Mouse (Mus musculus) common myeloid progenitor, adult 5-6 weeks (primary cell): Measurements from ENCODE around the gene Zfp780b. TPM values are rescaled to one million over a fixed set of nuclear protein-coding genes. Genes with fewer than 3 reads are reported as not detected.
"Not testable (repeated sequence)": the region's sequence is repeated elsewhere in the genome, so short reads cannot be mapped to it uniquely, and the experiment has no call there.

Source experiments
- ATAC-seq: replicated peaks from 2 replicates; pipeline ENCODE4 v1.8.0; 2016; ENCODE audit warnings: low read depth, mild to moderate bottlenecking, moderate TSS enrichment, inconsistent platforms; ENCODE audit not compliant: poor library complexity, severe bottlenecking
- total RNA-seq: library from RNA; stranded (forward); fragments of 200-1000, 187-1606 nt; gene quantifications from 2 replicates; pipeline ENCODE4 v1.2.3, GENCODE M21; 2017

Gene Zfp780b
- 18.2 and 18.6 TPM in 2 replicates for total RNA-seq

GRCm38 (mm10) chr7:27978683-27979528 lies at the start of gene Zfp780b:
Zfp780b (minus strand) TSS chr7:27979171.
- ATAC-seq, result peak; percentile 87

- ATAC-seq, result peak; percentile 33; the same call in 1 of the 2 replicates
These were observed 35.5 kb upstream of the Zfp780b start for GRCm38 (mm10) chr7:28014445-28014810.

DNA sequence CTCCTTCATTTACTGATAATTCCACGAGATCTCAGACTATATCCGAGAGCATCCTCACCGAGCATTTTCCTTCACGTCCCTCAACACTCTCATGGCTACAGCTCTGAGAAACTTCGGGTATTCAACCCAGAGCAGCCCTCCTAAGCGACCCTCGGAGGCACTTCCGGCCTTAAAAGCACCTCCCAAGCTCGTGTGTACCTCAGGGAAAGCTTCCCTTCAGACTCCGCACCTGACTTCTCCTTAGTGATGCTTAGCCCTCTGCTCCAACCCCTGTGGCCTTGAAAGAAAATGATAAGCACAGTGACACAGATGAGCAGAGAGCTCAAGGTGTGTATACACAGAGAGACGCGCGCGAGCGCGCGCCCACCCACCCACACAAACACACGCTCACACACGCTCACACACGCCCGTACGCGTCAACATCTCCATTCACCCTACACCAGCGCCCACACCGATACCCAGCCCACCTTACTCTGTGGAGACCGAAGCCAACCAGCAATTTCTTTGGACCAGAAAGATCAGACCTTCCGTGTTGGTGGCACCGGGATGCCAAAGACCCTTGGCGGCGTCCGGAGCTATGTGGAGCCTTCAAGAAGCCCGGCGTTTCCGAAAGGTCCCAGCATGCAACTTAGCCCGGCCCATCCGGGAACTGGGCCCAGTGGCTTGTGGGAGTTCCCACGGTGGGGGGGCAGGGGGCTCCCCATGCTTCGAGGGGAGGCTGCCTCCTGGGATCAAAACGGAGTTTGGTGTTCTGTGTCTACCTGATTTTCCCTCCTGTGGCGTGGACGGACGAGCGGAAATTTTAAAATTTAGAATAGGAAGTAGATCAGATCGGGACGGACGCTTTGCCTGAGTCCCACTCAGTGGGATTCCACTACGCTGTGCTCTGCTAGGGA lies 34.8 kb upstream of the Zfp780b start, which contains the start of gene Zfp850:
Gene Zfp850 (minus strand): TSS at position 567 of the 896 bp plus-strand sequence.
- ATAC-seq, result peak; percentile 93

DNA sequence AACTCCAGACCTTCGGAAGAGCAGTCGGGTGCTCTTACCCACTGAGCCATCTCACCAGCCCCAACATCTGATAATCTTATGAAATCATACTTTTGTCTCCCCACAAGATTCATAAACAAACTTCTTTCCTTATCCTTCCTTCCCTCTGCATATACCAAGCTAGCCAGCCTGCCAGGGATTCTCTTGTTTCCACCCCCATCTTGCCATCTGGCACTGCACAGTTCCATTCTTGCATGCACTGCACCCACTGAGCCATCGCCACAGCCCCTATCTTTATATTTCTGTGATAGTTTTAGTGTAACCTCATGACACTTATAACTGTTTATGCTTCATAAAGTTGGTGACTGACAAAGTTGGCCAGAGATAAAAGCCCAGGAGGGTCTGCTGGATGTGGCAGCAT lies 31.3 kb upstream of the Zfp780b start:
- no peak for ATAC-seq

- ATAC-seq, result no peak
These were observed 3.2 kb upstream of the Zfp780b start for GRCm38 (mm10) chr7:27982197-27982596.

GRCm38 (mm10) chr7:27949451-27949850 lies 29.5 kb downstream of the Zfp780b start:
- ATAC-seq, result not testable (repeated sequence)

- not testable (repeated sequence) for ATAC-seq
These were observed 37.1 kb downstream of the Zfp780b start for GRCm38 (mm10) chr7:27941869-27942268.

DNA sequence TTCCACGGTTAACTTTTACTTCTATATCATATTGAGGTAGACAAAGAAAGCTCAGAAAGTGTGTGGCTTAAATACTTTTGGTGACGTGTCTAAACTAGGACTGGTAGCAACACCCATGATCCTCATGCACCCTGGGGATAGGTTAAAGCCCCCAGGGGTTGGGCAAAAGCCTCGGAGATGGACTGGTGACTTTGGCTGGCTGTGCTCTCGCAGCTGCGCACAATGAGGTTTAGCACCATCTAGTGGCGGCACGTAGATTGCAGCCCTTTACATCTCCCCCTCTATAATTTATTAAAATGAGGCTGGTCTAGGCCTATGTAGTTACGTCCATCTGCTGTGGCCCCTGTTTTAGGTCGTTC lies 45.2 kb downstream of the Zfp780b start:
- ATAC-seq, result not testable (repeated sequence)

- peak; percentile 96 for ATAC-seq
These were observed 45.7 kb downstream of the Zfp780b start for GRCm38 (mm10) chr7:27933050-27933799.

GRCm38 (mm10) chr7:27928818-27929695 lies 49.9 kb downstream of the Zfp780b start, which contains the start of gene Zfp974:
Zfp974 (minus strand) TSS chr7:27929460.
- ATAC-seq, result peak; percentile 87

DNA sequence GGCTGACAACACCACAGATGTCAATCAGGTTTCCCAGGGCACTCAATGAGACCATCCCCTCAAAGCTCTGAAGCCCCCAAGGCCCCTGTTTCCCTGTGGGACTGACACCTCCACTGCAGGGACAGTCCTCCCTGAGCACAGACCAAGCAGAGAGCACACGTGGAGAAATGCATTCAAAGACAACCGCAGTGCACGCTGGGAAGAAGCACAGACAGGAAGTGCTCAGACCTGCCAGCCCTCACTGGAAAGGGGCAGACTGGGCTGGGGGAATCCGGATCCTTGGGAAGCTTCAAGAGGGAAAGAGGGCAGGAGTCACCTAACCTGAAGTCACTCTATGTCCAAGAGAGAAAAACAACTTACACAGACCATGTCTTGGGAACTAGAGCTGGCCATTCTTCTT lies 51.9 kb downstream of the Zfp780b start:
- not testable (repeated sequence) for ATAC-seq

- not testable (repeated sequence) for ATAC-seq
These were observed 68.0 kb downstream of the Zfp780b start for GRCm38 (mm10) chr7:27910952-27911351.

Other genes with a start within 250 kb of the Zfp780b start
- gene Zfp60, start 247.8 kb downstream of the Zfp780b start, total RNA-seq, result 12.5 and 13.2 TPM in 2 replicates
- gene Zfp626, start 172.0 kb downstream of the Zfp780b start, total RNA-seq, result 6.7 and 9.8 TPM in 2 replicates
- gene Zfp59, start 140.6 kb downstream of the Zfp780b start, total RNA-seq, result 5.0 and 8.3 TPM in 2 replicates
- gene Zfp607a, start 121.6 kb downstream of the Zfp780b start, total RNA-seq, result 11.0 and 15.0 TPM in 2 replicates
- 3.2 and 5.0 TPM in 2 replicates for gene Zfp974, start 49.7 kb downstream of the Zfp780b start, total RNA-seq
- gene Zfp850, start 34.9 kb upstream of the Zfp780b start, total RNA-seq, result 11.0 and 24.0 TPM in 2 replicates
- gene Psmc4, start 70.9 kb upstream of the Zfp780b start, total RNA-seq, result 144 and 150 TPM in 2 replicates
- not detected in 2 replicates for gene Fcgbp, start 92.1 kb upstream of the Zfp780b start, total RNA-seq
- gene 9530053A07Rik, start 150.3 kb upstream of the Zfp780b start, total RNA-seq, result not detected in 2 replicates
- gene Fbl, start 190.5 kb upstream of the Zfp780b start, total RNA-seq, result 193 and 260 TPM in 2 replicates
- 2.4 and 3.3 TPM in 2 replicates for gene Dyrk1b, start 200.3 kb upstream of the Zfp780b start, total RNA-seq